Mouse (Mus musculus) stomach, embryonic 14.5 days (tissue): ENCODE measurements around the gene Dnm3. TPM values are rescaled to one million over a fixed set of nuclear protein-coding genes. Genes with fewer than 3 reads are reported as not detected.

Source experiments
- ATAC-seq: fragments of 200-750 bp; cut with Nextera tagmentation; 2 replicates; pipeline ENCODE4 v1.8.0; 2017; ENCODE audit warnings: low read depth, moderate TSS enrichment; ENCODE audit not compliant: insufficient number of reproducible peaks, insufficient read depth, low FRiP score
- H3K27ac ChIP-seq: fragments of 300-500 bp; sonication (generic); 2 replicates; pipeline ENCODE4 v1.5.1; 2014; ENCODE audit warnings: mild to moderate bottlenecking, low read length, moderate library complexity, mixed read lengths
- H3K27me3 ChIP-seq: fragments of 300-500 bp; sonication (generic); 2 replicates; pipeline ENCODE4 v1.6.1; 2014; ENCODE audit warnings: low read length, control low read depth, mixed read lengths; ENCODE audit not compliant: control insufficient read depth, insufficient read depth
- H3K36me3 ChIP-seq: fragments of 300-500 bp; sonication (generic); 2 replicates; pipeline ENCODE4 v1.6.1; 2014; ENCODE audit warnings: mild to moderate bottlenecking, control low read depth, low read length, moderate library complexity, mixed read lengths; ENCODE audit not compliant: control insufficient read depth, insufficient read depth
- H3K4me1 ChIP-seq: fragments of 300-500 bp; sonication (generic); 2 replicates; pipeline ENCODE4 v1.6.1; 2014; ENCODE audit warnings: low read length, control low read depth, mixed read lengths; ENCODE audit not compliant: control insufficient read depth, insufficient read depth
- H3K4me2 ChIP-seq: fragments of 300-500 bp; sonication (generic); replicated peaks from 2 replicates; pipeline ENCODE4 v1.6.1; 2014; ENCODE audit warnings: low read depth, low read length, control low read depth
- H3K4me3 ChIP-seq: fragments of 300-500 bp; sonication (generic); 2 replicates; pipeline ENCODE4 v1.5.1; 2014; ENCODE audit warnings: low read depth, low read length, control low read depth
- H3K9ac ChIP-seq: fragments of 300-500 bp; sonication (generic); replicated peaks from 2 replicates; pipeline ENCODE4 v1.6.1; 2014; ENCODE audit warnings: low read depth, mild to moderate bottlenecking, control low read depth, low read length, moderate library complexity, mixed read lengths
- H3K9me3 ChIP-seq: fragments of 300-500 bp; sonication (generic); 2 replicates; pipeline ENCODE4 v1.6.1; 2016; ENCODE audit warnings: low read depth, low read length, control low read depth; ENCODE audit not compliant: control insufficient read depth
- WGBS: fragments of 180-500 bp; shearing (Covaris S2); extraction: QIAGEN DNeasy Blood & Tissue Kit; methylation state at CpG from one replicate; pipeline ENCODE4 v1.1.7; 2014; 5-methylcytosine and 5-hydroxymethylcytosine counted together
- polyA plus RNA-seq: library from polyadenylated mRNA; unstranded; fragments of >200 nt; fragmentation: Nextera tagmentation; extraction: Ambion mirVana; gene quantifications from 2 replicates; pipeline ENCODE4 v1.2.1, GENCODE M21; 2014

Dnm3 gene
- polyA plus RNA-seq, 1 experiment from 2014 or later: 8.6 TPM

DNA sequence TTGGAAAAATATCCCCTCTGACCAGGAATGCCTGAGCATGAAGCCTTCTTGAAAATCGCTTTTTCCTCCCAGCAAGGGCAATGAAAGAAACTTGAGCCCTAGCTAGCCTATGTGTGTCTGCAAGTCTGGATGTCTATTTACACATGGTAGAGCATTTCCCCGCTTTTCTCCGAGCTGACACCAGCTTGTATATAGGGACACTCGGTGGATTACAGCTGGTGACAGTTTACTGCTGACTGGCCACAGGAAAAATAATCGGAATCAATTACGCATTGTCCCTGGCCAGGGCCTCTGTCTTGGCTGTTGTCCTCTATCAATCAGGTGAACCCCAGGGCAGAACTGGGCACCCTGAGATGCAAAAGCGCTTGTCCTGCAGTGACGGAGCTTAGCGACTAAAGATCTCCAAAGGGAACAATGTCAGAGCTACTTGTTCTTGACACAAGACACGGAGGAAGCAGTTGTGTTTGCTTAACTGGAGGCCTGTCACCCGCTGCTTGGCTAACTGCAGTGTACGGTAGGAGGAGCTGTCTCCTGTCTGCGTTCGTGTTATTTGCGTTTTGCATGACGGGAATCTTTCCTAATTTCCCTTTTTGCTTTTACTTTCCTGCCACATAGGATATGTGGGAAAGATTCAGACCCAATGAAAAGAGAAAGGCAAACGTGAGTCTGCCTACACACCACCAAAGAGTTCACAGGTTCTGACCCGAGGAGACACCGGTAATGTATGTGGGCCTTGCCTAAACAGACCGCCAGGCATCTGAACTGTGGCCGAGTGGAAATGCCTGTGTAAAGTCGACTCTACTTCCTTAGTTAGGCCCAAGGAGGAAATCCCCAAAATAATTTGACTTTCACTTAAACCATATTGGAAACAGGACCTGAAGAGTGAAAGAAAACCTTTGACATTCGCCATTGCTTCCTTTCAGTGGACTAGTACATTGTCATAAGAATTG, 472.7 kb downstream of the Dnm3 start:
- Histone ChIP-seq H3K27me3 (no peaks in the 10 kb centered on the region), H3K9ac (0 out of 2 replicates have a peak overlapping the region, but pooled peaks have one; percentile 6), H3K4me2 (peak overlapping the region; percentile 26), H3K36me3 (no peaks in the 10 kb centered on the region), H3K4me1 (peaks cover 47% of the 10 kb centered on the region), H3K9me3 (no peaks in the 10 kb centered on the region), H3K4me3 (no peak overlapping the region), H3K27ac (peak overlapping the region; percentile 95)
- WGBS: 27% methylated on average over 23 of the region's 23 CpGs
- ATAC-seq: peak; percentile 75; the same call in 1 of the 2 replicates

DNA sequence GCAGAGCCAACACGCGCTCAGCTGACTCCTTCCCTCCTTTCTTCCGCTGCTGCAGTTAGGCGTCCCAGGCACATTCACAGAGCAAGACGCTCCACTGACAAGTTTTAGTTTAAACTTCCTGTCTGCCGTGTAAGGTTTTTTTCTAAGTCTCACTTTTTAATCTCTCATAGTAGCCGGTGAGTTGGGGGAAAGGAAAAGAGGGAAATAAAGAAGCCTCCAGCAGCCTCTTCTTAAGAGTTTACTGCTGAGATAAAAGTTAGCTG, 473.4 kb downstream of the Dnm3 start:
- Histone ChIP-seq H3K9me3 (no peaks in the 10 kb centered on the region), H3K9ac (0 out of 2 replicates have a peak overlapping the region, but pooled peaks have one; percentile 6), H3K4me1 (peaks cover 47% of the 10 kb centered on the region), H3K4me2 (peak overlapping the region; percentile 26; the same call in 1 of the 2 replicates), H3K4me3 (no peak overlapping the region), H3K27me3 (no peaks in the 10 kb centered on the region), H3K36me3 (no peaks in the 10 kb centered on the region), H3K27ac (peak overlapping the region; percentile 95)
- 11% methylated on average over 7 of the region's 7 CpGs for WGBS
- ATAC-seq: no peak; the same call in 1 of the 2 replicates

- Histone ChIP-seq H3K27ac (peak overlapping the region; percentile 95), H3K9me3 (no peaks in the 10 kb centered on the region), H3K4me3 (no peak overlapping the region), H3K9ac (no peak overlapping the region), H3K36me3 (no peaks in the 10 kb centered on the region), H3K27me3 (no peaks in the 10 kb centered on the region), H3K4me2 (peak overlapping the region; percentile 26; the same call in 1 of the 2 replicates), H3K4me1 (peaks cover 43% of the 10 kb centered on the region)
- WGBS: 59% methylated on average over 14 of the region's 14 CpGs
- ATAC-seq: no peak
Measured at GRCm38 (mm10) chr1:162003729-162004517, 473.9 kb downstream of the Dnm3 start.

GRCm38 (mm10) chr1:162001328-162001727, 476.5 kb downstream of the Dnm3 start:
- ATAC-seq: no peak
- H3K36me3 ChIP-seq: no peaks in the 10 kb centered on the region
- no peak overlapping the region for H3K4me3 ChIP-seq
- 52% methylated on average over 8 of the region's 8 CpGs for WGBS
- no peaks in the 10 kb centered on the region for H3K9me3 ChIP-seq
- H3K27me3 ChIP-seq: no peaks in the 10 kb centered on the region
- H3K4me1 ChIP-seq: peaks cover 36% of the 10 kb centered on the region
- peak overlapping the region; percentile 84 for H3K27ac ChIP-seq
- no peak overlapping the region for H3K9ac ChIP-seq
- H3K4me2 ChIP-seq: no peak overlapping the region

DNA sequence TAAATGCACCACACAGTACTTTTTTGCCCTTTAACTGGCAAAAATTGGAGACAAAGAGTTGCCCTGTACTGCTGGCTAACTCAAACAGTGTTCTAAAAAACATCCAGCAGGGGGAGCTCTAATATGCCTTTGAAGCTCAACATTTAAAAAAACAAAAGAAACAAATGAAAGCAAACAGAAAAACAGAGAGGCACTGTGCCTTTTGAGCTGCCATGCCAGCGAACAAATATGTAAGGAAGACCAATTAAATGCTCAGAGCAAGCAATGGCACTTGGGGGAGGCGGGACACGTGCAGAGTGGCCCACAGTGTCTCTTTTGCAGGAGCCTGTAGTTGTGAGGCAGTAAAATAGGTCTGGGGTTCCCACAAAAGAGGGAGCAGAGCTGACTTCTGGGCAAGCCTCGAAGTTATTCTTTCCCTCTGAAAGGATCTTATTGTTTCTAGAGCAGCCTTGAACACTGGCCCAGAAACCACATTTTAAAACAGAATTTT, 477.9 kb downstream of the Dnm3 start:
- no peaks in the 10 kb centered on the region for H3K27me3 ChIP-seq
- peaks cover 29% of the 10 kb centered on the region for H3K4me1 ChIP-seq
- ATAC-seq: no peak
- no peak overlapping the region for H3K9ac ChIP-seq
- peak overlapping the region; percentile 84 for H3K27ac ChIP-seq
- H3K4me3 ChIP-seq: no peak overlapping the region
- no peaks in the 10 kb centered on the region for H3K9me3 ChIP-seq
- peak overlapping the region; percentile 19; the same call in 1 of the 2 replicates for H3K4me2 ChIP-seq
- 6% methylated on average over 4 of the region's 4 CpGs for WGBS
- no peaks in the 10 kb centered on the region for H3K36me3 ChIP-seq

GRCm38 (mm10) chr1:161999338-161999737, 478.5 kb downstream of the Dnm3 start:
- Histone ChIP-seq H3K4me2 (no peak overlapping the region), H3K9me3 (no peaks in the 10 kb centered on the region), H3K4me1 (peaks cover 24% of the 10 kb centered on the region), H3K27ac (peak overlapping the region; percentile 69), H3K4me3 (no peak overlapping the region), H3K36me3 (no peaks in the 10 kb centered on the region), H3K27me3 (no peaks in the 10 kb centered on the region), H3K9ac (no peak overlapping the region)
- ATAC-seq: no peak
- 34% methylated on average over 5 of the region's 5 CpGs for WGBS

- Histone ChIP-seq H3K4me1 (peaks cover 20% of the 10 kb centered on the region), H3K4me2 (no peak overlapping the region), H3K27me3 (no peaks in the 10 kb centered on the region), H3K9ac (no peak overlapping the region), H3K9me3 (no peaks in the 10 kb centered on the region), H3K4me3 (no peak overlapping the region), H3K36me3 (no peaks in the 10 kb centered on the region), H3K27ac (no peak overlapping the region)
- no peak for ATAC-seq
- 35% methylated on average over 4 of the region's 4 CpGs for WGBS
Measured at GRCm38 (mm10) chr1:161998781-161999180, 479.1 kb downstream of the Dnm3 start.

DNA sequence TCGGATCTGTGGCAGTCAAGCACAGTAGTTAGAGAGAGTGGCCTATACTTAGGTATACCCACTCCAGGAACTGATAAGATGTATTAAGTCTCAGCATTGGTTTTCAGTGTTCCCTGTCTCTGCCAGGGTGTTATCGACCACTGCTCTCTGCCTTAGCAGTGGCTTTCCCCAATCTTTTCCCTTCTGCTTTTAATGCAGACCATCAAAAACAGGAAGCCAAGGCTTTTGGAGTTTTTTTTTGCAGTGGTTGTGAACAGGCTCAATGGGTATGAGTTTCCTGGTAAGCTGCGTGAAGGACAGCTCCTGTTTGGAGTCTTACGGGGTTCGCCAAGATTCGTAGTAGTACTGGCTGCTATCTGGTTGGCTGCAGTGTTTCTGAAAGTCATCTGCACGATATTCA, 485.4 kb downstream of the Dnm3 start:
- WGBS: 93% methylated on average over 7 of the region's 7 CpGs
- H3K4me3 ChIP-seq: no peak overlapping the region
- ATAC-seq: no peak
- 0 out of 2 replicates have a peak, but pooled peaks cover 3% of the 10 kb centered on the region for H3K4me1 ChIP-seq
- no peaks in the 10 kb centered on the region for H3K9me3 ChIP-seq
- no peak overlapping the region for H3K4me2 ChIP-seq
- H3K27ac ChIP-seq: no peak overlapping the region
- no peaks in the 10 kb centered on the region for H3K36me3 ChIP-seq
- H3K27me3 ChIP-seq: no peaks in the 10 kb centered on the region
- H3K9ac ChIP-seq: no peak overlapping the region
